Mouse (Mus musculus): ENCODE results near the gene Cirbp. TPM values are rescaled to one million over a fixed set of nuclear protein-coding genes. Genes with fewer than 3 reads are reported as not detected.

Cirbp gene
- total RNA-seq, 1 experiment, result 69.6 TPM

DNA sequence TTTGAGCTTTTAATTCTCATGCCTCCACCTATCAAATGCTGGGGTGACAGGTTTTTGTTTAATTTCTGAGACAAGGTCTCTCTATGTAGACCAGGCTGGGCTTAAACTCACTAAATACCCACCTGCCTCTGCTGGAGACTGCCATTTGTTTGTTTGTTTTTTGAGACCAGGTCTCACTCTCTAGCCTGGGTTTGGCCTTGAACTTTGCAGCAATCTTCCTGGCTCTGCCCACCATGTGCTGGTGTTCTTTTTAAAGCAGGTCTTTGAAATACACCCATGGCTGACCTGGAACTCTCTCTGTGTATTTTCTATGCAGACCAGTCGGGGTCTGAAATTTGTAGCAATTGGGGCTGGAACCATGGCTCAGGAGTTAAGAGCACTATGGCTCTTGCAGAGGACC, 30.1 kb upstream of the Cirbp start:
- H3K4me1 ChIP-seq (ENCODE audit: control insufficient read depth in 2 of 2, insufficient read depth in 2 of 2, low read length in 2 of 2, poor library complexity in 1 of 2), result peaks cover 5 to 21% of the 10 kb centered on the region in 2 experiments; a peak in 3 of 4 replicates
- no peaks in the 10 kb centered on the region for H3K9me3 ChIP-seq (ENCODE audit: control insufficient read depth, insufficient read depth, low read depth, low read length)
- H3K9ac ChIP-seq (ENCODE audit: insufficient read depth, low read depth, low read length, poor library complexity, severe bottlenecking), result no peak overlapping the region
- TF ChIP-seq CHD2 (IDR thresholded peaks at IDR 0.05; ENCODE audit: low read depth, low read length) (no peak), ZNF384 (IDR thresholded peaks at IDR 0.05; ENCODE audit: low read depth, low read length) (no peak), HCFC1 (IDR thresholded peaks at IDR 0.05; ENCODE audit: borderline replicate concordance, insufficient read depth, low read length) (no peak), ZC3H11A (IDR thresholded peaks at IDR 0.05; ENCODE audit: borderline replicate concordance, low read depth, low read length) (no peak), MAFK (IDR thresholded peaks at IDR 0.05; ENCODE audit: insufficient read depth, low read depth, low read length) (no peak)
- no peak overlapping the region for H3K27ac ChIP-seq (ENCODE audit: insufficient read depth, low read depth, low read length, poor library complexity, severe bottlenecking)
- no peak for DNase-seq (ENCODE audit: low read depth, low spot score)
- in situ Hi-C loops (cut with MboI; ENCODE audit: low sequenced_read_pairs in 2 of 2, unreplicated experiment in 2 of 2), result no loop called here
- H3K36me3 ChIP-seq (ENCODE audit: control insufficient read depth, insufficient read depth, low read length, poor library complexity, severe bottlenecking), result peaks cover 37% of the 10 kb centered on the region
- no peak overlapping the region for H3K4me3 ChIP-seq (ENCODE audit: insufficient read depth in 1 of 2, low read depth in 1 of 2, low read length in 2 of 2, poor library complexity in 1 of 2, severe bottlenecking in 1 of 2)

DNA sequence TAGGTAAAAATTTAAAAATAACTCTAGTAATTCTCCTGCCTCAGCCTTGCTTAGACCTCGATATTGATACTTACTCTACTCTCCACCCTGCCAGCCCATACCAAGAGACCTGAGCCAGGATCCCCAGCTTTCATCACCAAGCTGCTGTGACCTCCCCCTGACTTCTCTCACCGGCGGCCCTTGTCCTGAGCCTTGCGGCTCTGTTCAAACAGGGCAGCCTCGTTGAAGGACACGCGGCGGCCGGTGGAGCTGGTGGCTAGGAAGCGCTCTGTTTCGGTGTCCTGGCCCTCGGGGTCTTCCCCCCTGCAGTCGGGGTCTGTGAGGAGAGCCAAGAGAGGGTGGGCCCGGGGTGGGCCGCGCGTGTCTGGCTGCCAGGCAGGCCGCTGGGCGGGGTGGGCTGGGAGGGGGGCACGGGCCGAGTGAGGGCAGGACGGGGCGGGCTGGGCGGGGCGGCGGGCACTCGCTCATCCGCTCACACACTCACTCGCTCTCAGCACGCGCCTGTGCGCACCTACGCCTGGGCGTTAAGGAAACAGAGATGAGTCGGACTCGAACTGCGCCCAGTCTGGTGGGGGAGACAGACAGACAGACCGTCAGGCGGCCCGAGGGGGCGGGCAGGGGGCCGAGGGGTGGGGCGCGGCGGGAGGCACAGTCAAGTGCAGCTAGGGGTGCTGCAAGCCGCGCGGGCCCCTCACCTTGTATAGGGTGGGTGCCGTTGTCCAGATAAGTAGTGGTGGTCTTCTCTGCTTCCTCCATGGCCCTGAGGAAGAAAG, 29.4 kb upstream of the Cirbp start:
- H3K36me3 ChIP-seq (ENCODE audit: control insufficient read depth, insufficient read depth, low read length, poor library complexity, severe bottlenecking), result peaks cover 33% of the 10 kb centered on the region
- no peak for TF ChIP-seq MAFK (IDR thresholded peaks at IDR 0.05; ENCODE audit: insufficient read depth, low read depth, low read length)
- TF ChIP-seq ZNF384 (IDR thresholded peaks at IDR 0.05; ENCODE audit: low read depth, low read length), result no peak
- TF ChIP-seq ZC3H11A (IDR thresholded peaks at IDR 0.05; ENCODE audit: borderline replicate concordance, low read depth, low read length), result no peak
- no peak for TF ChIP-seq CHD2 (IDR thresholded peaks at IDR 0.05; ENCODE audit: low read depth, low read length)
- DNase-seq (ENCODE audit: low read depth, low spot score), result no peak
- H3K27ac ChIP-seq (ENCODE audit: insufficient read depth, low read depth, low read length, poor library complexity, severe bottlenecking), result no peak overlapping the region
- H3K4me1 ChIP-seq (ENCODE audit: control insufficient read depth in 2 of 2, insufficient read depth in 2 of 2, low read length in 2 of 2, poor library complexity in 1 of 2), result peaks cover 5 to 16% of the 10 kb centered on the region in 2 experiments; a peak in 3 of 4 replicates
- H3K9ac ChIP-seq (ENCODE audit: insufficient read depth, low read depth, low read length, poor library complexity, severe bottlenecking), result peak overlapping the region; percentile 29; the same call in 1 of the 2 replicates
- H3K9me3 ChIP-seq (ENCODE audit: control insufficient read depth, insufficient read depth, low read depth, low read length), result no peaks in the 10 kb centered on the region
- in situ Hi-C loops (cut with MboI; ENCODE audit: low sequenced_read_pairs in 2 of 2, unreplicated experiment in 2 of 2), result no loop called here
- peak overlapping the region; percentile 48 to 71 for H3K4me3 ChIP-seq (ENCODE audit: insufficient read depth in 1 of 2, low read depth in 1 of 2, low read length in 2 of 2, poor library complexity in 1 of 2, severe bottlenecking in 1 of 2)

DNA sequence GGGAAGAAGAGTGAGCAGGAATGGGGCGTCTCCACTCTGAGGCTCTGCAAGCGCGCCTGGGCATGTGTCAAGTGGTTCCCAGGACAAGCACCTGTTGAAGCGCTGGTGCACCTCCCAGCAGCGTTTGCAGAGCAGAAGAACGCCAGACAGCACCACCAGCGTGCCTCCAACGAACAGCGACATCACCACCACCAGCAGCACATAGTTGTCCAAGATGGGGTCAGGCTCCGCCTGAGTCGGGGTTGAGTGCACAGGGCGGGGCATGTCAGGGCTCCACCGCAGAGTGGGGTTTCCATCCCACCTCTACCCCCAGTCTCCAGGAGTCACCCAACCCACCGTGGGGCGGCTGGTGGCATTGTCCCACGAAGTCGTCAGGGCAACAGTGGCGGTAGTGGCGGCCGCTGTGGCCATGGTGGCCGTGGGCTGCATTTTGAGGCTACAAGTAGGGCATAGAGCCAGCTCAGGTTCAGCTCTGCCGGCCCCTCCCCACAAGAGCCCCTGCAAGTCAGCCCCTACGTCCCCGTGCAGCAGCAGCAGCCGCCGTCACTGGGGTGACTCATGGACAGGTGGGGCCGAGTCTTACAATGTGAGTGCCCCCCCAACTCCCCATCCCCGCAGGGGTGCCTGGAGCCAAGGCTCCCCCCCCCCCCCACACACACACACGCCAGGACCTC, 28.7 kb upstream of the Cirbp start:
- Histone ChIP-seq H3K36me3 (ENCODE audit: control insufficient read depth, insufficient read depth, low read length, poor library complexity, severe bottlenecking) (peaks cover 33% of the 10 kb centered on the region), H3K4me1 (ENCODE audit: control insufficient read depth in 2 of 2, insufficient read depth in 2 of 2, low read length in 2 of 2, poor library complexity in 1 of 2) (peaks cover 5 to 14% of the 10 kb centered on the region in 2 experiments; a peak in 3 of 4 replicates), H3K27ac (ENCODE audit: insufficient read depth, low read depth, low read length, poor library complexity, severe bottlenecking) (no peak overlapping the region), H3K4me3 (ENCODE audit: insufficient read depth in 1 of 2, low read depth in 1 of 2, low read length in 2 of 2, poor library complexity in 1 of 2, severe bottlenecking in 1 of 2) (peak overlapping the region; percentile 48 to 71), H3K9ac (ENCODE audit: insufficient read depth, low read depth, low read length, poor library complexity, severe bottlenecking) (peak overlapping the region; percentile 29; the same call in 1 of the 2 replicates), H3K9me3 (ENCODE audit: control insufficient read depth, insufficient read depth, low read depth, low read length) (no peaks in the 10 kb centered on the region)
- in situ Hi-C loops (cut with MboI; ENCODE audit: low sequenced_read_pairs in 2 of 2, unreplicated experiment in 2 of 2), result no loop called here
- DNase-seq (ENCODE audit: low read depth, low spot score), result no peak
- no peak for TF ChIP-seq ZNF384 (IDR thresholded peaks at IDR 0.05; ENCODE audit: low read depth, low read length)
- no peak for TF ChIP-seq HCFC1 (IDR thresholded peaks at IDR 0.05; ENCODE audit: borderline replicate concordance, insufficient read depth, low read length)
- no peak for TF ChIP-seq ZC3H11A (IDR thresholded peaks at IDR 0.05; ENCODE audit: borderline replicate concordance, low read depth, low read length)
- no peak for TF ChIP-seq MAFK (IDR thresholded peaks at IDR 0.05; ENCODE audit: insufficient read depth, low read depth, low read length)
- TF ChIP-seq CHD2 (IDR thresholded peaks at IDR 0.05; ENCODE audit: low read depth, low read length), result no peak

DNA sequence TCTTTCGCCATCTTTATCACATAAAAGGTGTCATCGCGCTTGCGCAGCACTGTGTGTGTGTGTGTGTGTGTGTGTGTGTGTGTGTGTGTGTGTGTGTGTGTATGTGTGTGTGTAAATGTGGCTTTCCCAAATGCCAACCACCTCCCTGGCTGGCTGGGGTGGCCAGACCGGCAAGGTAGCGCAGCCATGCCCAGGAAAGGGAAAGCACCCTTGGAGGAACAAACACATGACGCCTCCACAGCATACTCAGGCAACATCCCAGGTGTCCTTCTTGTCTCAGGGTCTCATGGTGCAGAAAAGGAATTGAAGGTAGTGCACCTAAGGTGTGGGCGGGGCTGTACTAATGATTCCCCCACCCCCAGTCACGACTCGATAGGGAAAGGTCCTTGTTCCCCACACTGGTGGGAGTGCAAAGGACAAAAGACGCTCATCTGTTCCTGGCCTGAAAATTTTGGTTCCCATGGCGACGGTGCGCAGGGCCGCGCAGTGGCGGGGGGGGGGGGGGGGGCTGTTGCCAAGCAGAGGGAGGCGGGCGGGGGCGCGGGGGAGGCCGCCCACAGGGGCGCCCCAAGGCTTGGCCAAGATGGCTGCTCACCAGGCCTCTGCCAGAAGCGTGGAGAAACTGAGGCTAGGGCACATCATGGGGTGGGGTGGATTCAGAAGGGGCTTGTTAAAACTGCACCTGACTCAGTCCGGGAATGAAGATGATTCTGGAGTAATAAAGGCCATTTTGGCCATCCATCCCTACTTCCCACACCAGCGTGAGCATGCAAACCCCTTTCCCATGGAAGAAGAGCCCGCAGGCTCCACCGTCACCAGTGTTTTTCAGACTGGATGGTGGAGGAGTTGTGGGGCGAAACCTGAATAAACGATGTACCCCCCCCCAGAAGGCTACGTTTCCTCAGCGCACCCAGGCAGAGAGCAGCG, 27.9 kb upstream of the Cirbp start:
- no peaks in the 10 kb centered on the region for H3K9me3 ChIP-seq (ENCODE audit: control insufficient read depth, insufficient read depth, low read depth, low read length)
- DNase-seq (ENCODE audit: low read depth, low spot score), result no peak
- peak overlapping the region; percentile 48; the same call in 1 of the 2 replicates for H3K27ac ChIP-seq (ENCODE audit: insufficient read depth, low read depth, low read length, poor library complexity, severe bottlenecking)
- peak overlapping the region; percentile 83 for H3K9ac ChIP-seq (ENCODE audit: insufficient read depth, low read depth, low read length, poor library complexity, severe bottlenecking)
- H3K4me3 ChIP-seq (ENCODE audit: insufficient read depth in 1 of 2, low read depth in 1 of 2, low read length in 2 of 2, poor library complexity in 1 of 2, severe bottlenecking in 1 of 2), result peak overlapping the region; percentile 71 to 97
- in situ Hi-C loops (cut with MboI; ENCODE audit: low sequenced_read_pairs in 2 of 2, unreplicated experiment in 2 of 2), result no loop called here
- no peak for TF ChIP-seq MAFK (IDR thresholded peaks at IDR 0.05; ENCODE audit: insufficient read depth, low read depth, low read length)
- no peak for TF ChIP-seq ZNF384 (IDR thresholded peaks at IDR 0.05; ENCODE audit: low read depth, low read length)
- TF ChIP-seq HCFC1 (IDR thresholded peaks at IDR 0.05; ENCODE audit: borderline replicate concordance, insufficient read depth, low read length), result no peak
- H3K4me1 ChIP-seq (ENCODE audit: control insufficient read depth in 2 of 2, insufficient read depth in 2 of 2, low read length in 2 of 2, poor library complexity in 1 of 2), result peaks cover 5 to 14% of the 10 kb centered on the region in 2 experiments; a peak in 3 of 4 replicates
- peaks cover 27% of the 10 kb centered on the region for H3K36me3 ChIP-seq (ENCODE audit: control insufficient read depth, insufficient read depth, low read length, poor library complexity, severe bottlenecking)

Measured in ES-E14 (cell line).